Mouse (Mus musculus) CH12.LX (cell line): ENCODE data around the gene Fra10ac1.

ENCODE experiments used
- CTCF ChIP-seq, 2 experiments: IDR thresholded peaks in 1 of 2; conservative IDR thresholded peaks in 1 of 2; 2 replicates each; pipeline ENCODE4 v1.5.1; 2011 to 2012; ENCODE audit warnings: low read depth in 2 of 2, low read length in 2 of 2, improper control_type of control experiment in 1 of 2, inconsistent platforms in 1 of 2, mild to moderate bottlenecking in 1 of 2, moderate library complexity in 1 of 2
- EP300 ChIP-seq: IDR thresholded peaks from 2 replicates; pipeline ENCODE4 v1.6.1; 2011; ENCODE audit warnings: low read length, improper control_type of control experiment
- KAT2A ChIP-seq: IDR thresholded peaks from 2 replicates; pipeline ENCODE4 v1.6.1; 2012; ENCODE audit warnings: low read length, improper control_type of control experiment, inconsistent platforms; ENCODE audit not compliant: insufficient replicate concordance
- MAX ChIP-seq: IDR thresholded peaks from 2 replicates; pipeline ENCODE4 v1.6.1; 2011; ENCODE audit warnings: low read length, improper control_type of control experiment
- MXI1 ChIP-seq: IDR thresholded peaks from 2 replicates; pipeline ENCODE4 v1.6.1; 2011; ENCODE audit warnings: mild to moderate bottlenecking, low read depth, low read length, improper control_type of control experiment
- PAX5 ChIP-seq: IDR thresholded peaks from 2 replicates; pipeline ENCODE4 v1.6.1; 2012; ENCODE audit warnings: low read length, inconsistent platforms, mixed read lengths
- POLR2A ChIP-seq: IDR thresholded peaks from 2 replicates; pipeline ENCODE4 v1.6.1; 2011; ENCODE audit warnings: low read depth, mild to moderate bottlenecking, improper control_type of control experiment, low read length
- RCOR1 ChIP-seq: conservative IDR thresholded peaks from 2 replicates; pipeline ENCODE4 v1.6.1; 2012; ENCODE audit warnings: low read depth, mild to moderate bottlenecking, inconsistent platforms, low read length, improper control_type of control experiment
- USF1 ChIP-seq: IDR thresholded peaks from 2 replicates; pipeline ENCODE4 v1.6.1; 2014; ENCODE audit warnings: low read depth, mild to moderate bottlenecking, inconsistent platforms, low read length, improper control_type of control experiment
- ZKSCAN1 ChIP-seq: IDR thresholded peaks from 2 replicates; pipeline ENCODE4 v1.6.1; 2012; ENCODE audit warnings: low read depth, inconsistent platforms, low read length, improper control_type of control experiment, borderline replicate concordance

DNA sequence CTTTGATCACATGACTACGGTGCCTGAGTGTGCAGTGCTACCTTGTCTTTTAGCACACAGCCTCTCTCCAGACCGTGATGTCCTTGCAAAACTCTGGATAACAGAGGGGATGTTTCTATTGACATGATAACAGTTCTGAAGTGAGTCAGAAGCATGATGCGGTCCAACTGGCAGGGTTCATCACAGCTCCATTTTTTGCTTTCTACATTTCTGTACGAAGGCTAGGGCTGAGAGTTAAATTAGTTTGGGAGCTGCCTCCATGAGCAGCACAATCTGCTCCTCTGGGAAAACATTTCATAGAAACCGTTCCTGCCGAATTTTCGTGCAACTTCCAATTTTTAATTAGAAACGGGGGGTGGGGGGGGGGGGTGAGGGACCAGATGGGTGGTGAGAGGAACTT, 25.7 kb upstream of the Fra10ac1 start:
- TF ChIP-seq USF1 (no peak), EP300 (no peak), KAT2A (no peak), RCOR1 (no peak), CTCF (conservative IDR thresholded peaks at IDR 0.05 in 1 of 2, IDR thresholded peaks at IDR 0.05 in 1 of 2; ENCODE audit: low read depth in 2 of 2, low read length in 2 of 2) (no peak), POLR2A (no peak), PAX5 (no peak), MXI1 (no peak), ZKSCAN1 (no peak), MAX (no peak)
